Mouse (Mus musculus) forebrain, embryonic 14.5 days (tissue): ENCODE results near the gene Pknox1. TPM values are rescaled to one million over a fixed set of nuclear protein-coding genes. Genes with fewer than 3 reads are reported as not detected.

Experiments used
- ATAC-seq: fragments of 200-750 bp; cut with Nextera tagmentation; 2 replicates; pipeline ENCODE4 v1.8.0; 2017; ENCODE audit warnings: mild to moderate bottlenecking, moderate library complexity
- DNase-seq: peaks from one replicate; pipeline ENCODE4 v3.0.0-alpha.2; 2015; ENCODE audit warnings: low spot score
- H3K27ac ChIP-seq: fragments of 300-500 bp; sonication (generic); 2 replicates; pipeline ENCODE4 v1.5.1; 2014; ENCODE audit warnings: low read depth, mild to moderate bottlenecking, control low read depth, low read length, moderate library complexity
- H3K27me3 ChIP-seq: fragments of 300-500 bp; sonication (generic); replicated peaks from 2 replicates; pipeline ENCODE4 v1.6.1; 2014; ENCODE audit warnings: low read length, control low read depth, mixed read lengths; ENCODE audit not compliant: control insufficient read depth, insufficient read depth
- H3K36me3 ChIP-seq: fragments of 300-500 bp; sonication (generic); 2 replicates; pipeline ENCODE4 v1.6.1; 2014; ENCODE audit warnings: low read length, control low read depth; ENCODE audit not compliant: control insufficient read depth, insufficient read depth
- H3K4me1 ChIP-seq: fragments of 300-500 bp; sonication (generic); 2 replicates; pipeline ENCODE4 v1.6.1; 2014; ENCODE audit warnings: antibody characterized with exemption, low read length, control low read depth; ENCODE audit not compliant: control insufficient read depth, insufficient read depth
- H3K4me2 ChIP-seq: fragments of 300-500 bp; sonication (generic); 2 replicates; pipeline ENCODE4 v1.6.1; 2014; ENCODE audit warnings: mild to moderate bottlenecking, control low read depth, low read length
- H3K4me3 ChIP-seq: fragments of 300-500 bp; sonication (generic); 2 replicates; pipeline ENCODE4 v1.5.1; 2014; ENCODE audit warnings: low read depth, low read length, control low read depth
- H3K9ac ChIP-seq: fragments of 300-500 bp; sonication (generic); 2 replicates; pipeline ENCODE4 v1.6.1; 2014; ENCODE audit warnings: mild to moderate bottlenecking, low read length, control low read depth, moderate library complexity
- H3K9me3 ChIP-seq: fragments of 300-500 bp; sonication (generic); replicated peaks from 2 replicates; pipeline ENCODE4 v1.6.1; 2016; ENCODE audit warnings: low read length, control low read depth, mixed read lengths; ENCODE audit not compliant: control insufficient read depth
- WGBS: fragments of 180-500 bp; shearing (Covaris S2); extraction: QIAGEN DNeasy Blood & Tissue Kit; methylation state at CpG from one replicate; pipeline ENCODE4 v1.1.7; 2014; 5-methylcytosine and 5-hydroxymethylcytosine counted together
- polyA plus RNA-seq: library from polyadenylated mRNA; unstranded; fragments of >200 nt; fragmentation: Nextera tagmentation; extraction: Ambion mirVana; gene quantifications from 2 replicates; pipeline ENCODE4 v1.2.1, GENCODE M21; 2014

The Pknox1 gene
- polyA plus RNA-seq, 1 experiment from 2014 or later = 36.8 TPM

DNA sequence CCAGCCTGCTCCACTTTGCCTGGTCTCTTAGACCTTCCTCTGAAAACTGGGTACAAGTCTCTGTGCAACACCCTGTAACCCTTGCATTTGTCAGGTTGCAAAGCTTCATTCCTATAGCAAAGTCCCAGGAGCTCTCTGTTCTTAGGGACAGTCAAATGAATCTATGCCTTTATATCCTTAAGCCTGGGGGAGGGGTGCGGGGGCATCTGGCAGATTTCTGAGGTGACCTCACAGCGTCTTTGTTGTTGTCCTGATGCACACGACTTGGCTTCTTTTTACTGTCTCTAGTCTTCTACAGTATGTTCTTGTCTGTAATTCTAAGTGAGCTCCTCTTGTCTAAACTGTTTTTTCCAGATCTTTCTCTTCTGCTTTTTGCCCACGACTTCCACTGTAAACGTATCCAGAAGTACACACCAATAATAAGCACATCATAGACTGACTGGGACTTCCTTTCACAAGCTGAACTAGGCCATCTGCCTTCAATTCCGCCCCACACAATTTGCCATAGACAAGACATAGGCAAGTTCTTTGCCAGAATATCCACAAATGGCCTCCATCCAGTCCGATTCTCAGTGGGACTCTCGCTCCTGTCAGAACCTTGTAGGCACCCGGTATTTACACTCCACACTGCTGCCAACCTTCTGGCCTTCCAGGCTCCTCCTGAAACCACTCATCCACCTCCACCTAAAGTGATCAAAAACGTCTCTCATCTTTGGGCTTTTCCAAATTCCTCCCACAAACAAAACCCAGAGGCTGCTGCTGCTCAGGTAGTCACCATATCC is 12.1 kb downstream of the Pknox1 start:
- DNase-seq = no peak
- H3K4me3 ChIP-seq = no peak overlapping the region
- no peak overlapping the region for H3K4me2 ChIP-seq
- no peaks in the 10 kb centered on the region for H3K36me3 ChIP-seq
- no peak overlapping the region for H3K27ac ChIP-seq
- no peak overlapping the region for H3K9ac ChIP-seq
- peaks cover 17% of the 10 kb centered on the region for H3K4me1 ChIP-seq
- H3K9me3 ChIP-seq = no peaks in the 10 kb centered on the region
- 80% methylated on average over 10 of the region's 10 CpGs for WGBS
- H3K27me3 ChIP-seq = no peaks in the 10 kb centered on the region
- no peak for ATAC-seq

GRCm38 (mm10) chr17:31580344-31580743 is 15.8 kb downstream of the Pknox1 start:
- WGBS = 18% methylated on average over 3 of the region's 3 CpGs
- Histone ChIP-seq H3K4me2 (no peak overlapping the region), H3K4me3 (no peak overlapping the region), H3K27me3 (no peaks in the 10 kb centered on the region), H3K9me3 (no peaks in the 10 kb centered on the region), H3K27ac (peak overlapping the region; percentile 87), H3K4me1 (peaks cover 21% of the 10 kb centered on the region), H3K36me3 (no peaks in the 10 kb centered on the region), H3K9ac (no peak overlapping the region)
- ATAC-seq (peak; percentile 87), DNase-seq (peak; percentile 93)

GRCm38 (mm10) chr17:31583185-31583584 is 18.7 kb downstream of the Pknox1 start:
- ATAC-seq (no peak), DNase-seq (no peak)
- Histone ChIP-seq H3K27me3 (no peaks in the 10 kb centered on the region), H3K4me2 (no peak overlapping the region), H3K9ac (no peak overlapping the region), H3K4me3 (no peak overlapping the region), H3K27ac (no peak overlapping the region), H3K9me3 (no peaks in the 10 kb centered on the region), H3K36me3 (no peaks in the 10 kb centered on the region), H3K4me1 (peaks cover 21% of the 10 kb centered on the region)
- WGBS = 70% methylated on average over 3 of the region's 3 CpGs

- H3K36me3 ChIP-seq = peaks cover 4% of the 10 kb centered on the region; the same call in 1 of the 2 replicates
- peaks cover 21% of the 10 kb centered on the region for H3K4me1 ChIP-seq
- H3K9me3 ChIP-seq = no peaks in the 10 kb centered on the region
- no peaks in the 10 kb centered on the region for H3K27me3 ChIP-seq
- DNase-seq (peak; percentile 41), ATAC-seq (no peak)
- no peak overlapping the region for H3K9ac ChIP-seq
- no peak overlapping the region for H3K4me2 ChIP-seq
- WGBS = 89% methylated on average over 6 of the region's 6 CpGs
- H3K27ac ChIP-seq = no peak overlapping the region
- no peak overlapping the region for H3K4me3 ChIP-seq
Measured at GRCm38 (mm10) chr17:31583781-31584180, 19.2 kb downstream of the Pknox1 start.

DNA sequence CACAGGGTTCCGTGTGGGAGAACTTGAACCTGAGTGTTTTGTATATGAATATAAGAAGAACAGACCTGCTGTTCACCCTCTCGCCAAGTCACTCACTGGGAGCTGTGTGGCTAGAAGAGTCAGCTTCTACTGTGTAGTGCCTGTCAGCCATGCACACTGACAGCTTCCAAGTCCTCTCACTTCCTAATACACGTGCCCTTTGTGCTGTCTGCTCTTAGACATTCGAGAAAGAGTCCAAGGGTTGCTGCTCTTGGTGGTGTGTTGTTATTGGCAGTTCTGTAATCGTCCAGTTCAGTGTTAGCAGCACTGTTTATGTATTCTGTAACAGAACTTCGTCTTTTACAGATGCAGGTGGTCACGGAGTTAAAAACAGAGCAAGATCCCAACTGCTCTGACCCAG is 23.6 kb downstream of the Pknox1 start:
- H3K27ac ChIP-seq = no peak overlapping the region
- H3K36me3 ChIP-seq = peaks cover 26% of the 10 kb centered on the region
- H3K4me1 ChIP-seq = 0 out of 2 replicates have a peak, but pooled peaks cover 2% of the 10 kb centered on the region
- H3K27me3 ChIP-seq = no peaks in the 10 kb centered on the region
- H3K9me3 ChIP-seq = no peaks in the 10 kb centered on the region
- no peak for ATAC-seq
- WGBS = 86% methylated on average over 7 of the region's 7 CpGs
- H3K4me3 ChIP-seq = no peak overlapping the region
- DNase-seq = no peak
- no peak overlapping the region for H3K9ac ChIP-seq
- H3K4me2 ChIP-seq = no peak overlapping the region

DNA sequence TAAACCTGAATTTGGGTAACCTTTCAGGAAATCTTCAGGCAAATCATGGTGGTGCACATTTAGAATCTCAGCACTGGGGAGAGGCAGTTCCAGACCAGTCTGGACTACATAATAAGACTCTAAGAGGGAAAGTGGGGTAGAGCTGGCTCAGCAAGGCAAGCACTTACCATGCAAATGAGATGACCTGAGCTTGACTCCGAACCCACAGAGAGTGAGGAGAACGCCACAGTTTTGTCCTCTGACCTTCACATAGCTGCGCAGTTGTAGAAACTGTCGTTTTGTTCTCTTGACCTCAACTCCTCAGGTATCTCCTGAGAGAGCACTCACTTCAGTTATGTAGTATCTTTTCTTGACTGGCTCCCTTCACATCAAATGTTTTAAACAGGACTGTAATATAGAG is 24.2 kb downstream of the Pknox1 start:
- ATAC-seq (no peak), DNase-seq (no peak)
- Histone ChIP-seq H3K9ac (no peak overlapping the region), H3K27ac (no peak overlapping the region), H3K4me2 (no peak overlapping the region), H3K36me3 (peaks cover 26% of the 10 kb centered on the region), H3K27me3 (no peaks in the 10 kb centered on the region), H3K9me3 (no peaks in the 10 kb centered on the region), H3K4me1 (no peaks in the 10 kb centered on the region), H3K4me3 (no peak overlapping the region)
- WGBS = 92% methylated on average over 4 of the region's 4 CpGs

DNA sequence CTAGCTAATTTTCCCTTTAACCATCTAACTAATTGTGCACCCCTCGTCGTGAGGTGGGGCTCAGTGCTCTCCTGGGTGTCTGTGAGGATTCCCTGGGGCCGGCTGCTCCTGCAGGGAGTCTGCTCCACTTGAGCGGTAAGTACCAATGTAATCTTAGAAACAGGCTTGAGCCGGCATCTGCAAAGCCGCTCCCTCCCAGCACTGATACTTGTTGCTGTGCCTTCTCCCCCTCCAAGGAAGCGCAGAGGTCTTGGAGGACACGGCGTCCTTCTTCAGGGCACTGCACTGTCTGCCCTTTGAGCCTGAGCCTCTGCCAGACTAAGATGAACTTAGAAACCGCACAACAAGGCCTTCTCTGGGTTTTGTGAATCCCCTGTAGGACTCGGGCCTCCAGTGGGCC is 26.3 kb downstream of the Pknox1 start:
- no peak for ATAC-seq
- no peaks in the 10 kb centered on the region for H3K27me3 ChIP-seq
- H3K4me2 ChIP-seq = no peak overlapping the region
- H3K9me3 ChIP-seq = no peaks in the 10 kb centered on the region
- DNase-seq = no peak
- 90% methylated on average over 11 of the region's 11 CpGs for WGBS
- H3K9ac ChIP-seq = no peak overlapping the region
- no peak overlapping the region for H3K4me3 ChIP-seq
- H3K27ac ChIP-seq = no peak overlapping the region
- no peaks in the 10 kb centered on the region for H3K4me1 ChIP-seq
- H3K36me3 ChIP-seq = peaks cover 36% of the 10 kb centered on the region

DNA sequence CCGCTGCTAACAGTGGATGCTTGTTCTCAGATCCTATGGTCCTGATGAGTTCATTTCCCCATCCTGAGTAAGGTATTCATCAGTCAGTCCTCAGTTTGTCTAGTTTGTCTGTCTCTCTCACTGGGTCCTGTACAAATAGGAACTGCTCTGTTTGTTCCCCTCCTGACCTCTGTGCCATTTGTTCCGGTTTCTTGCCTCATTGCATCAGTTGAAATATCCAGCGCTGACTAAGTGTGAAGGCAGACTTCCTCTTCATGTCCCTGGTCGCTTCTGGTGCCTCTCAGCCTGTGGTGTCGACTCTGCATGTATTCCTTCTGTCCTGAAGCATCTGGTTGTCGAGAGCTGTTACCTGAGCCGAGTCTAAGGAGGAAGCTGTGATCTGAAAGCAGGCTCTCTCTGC is 30.1 kb downstream of the Pknox1 start:
- DNase-seq (no peak), ATAC-seq (no peak)
- no peak overlapping the region for H3K9ac ChIP-seq
- WGBS = 89% methylated on average over 7 of the region's 7 CpGs
- no peaks in the 10 kb centered on the region for H3K27me3 ChIP-seq
- H3K4me2 ChIP-seq = no peak overlapping the region
- H3K9me3 ChIP-seq = no peaks in the 10 kb centered on the region
- peaks cover 52% of the 10 kb centered on the region for H3K36me3 ChIP-seq
- no peaks in the 10 kb centered on the region for H3K4me1 ChIP-seq
- peak overlapping the region; percentile 53; the same call in 1 of the 2 replicates for H3K27ac ChIP-seq
- no peak overlapping the region for H3K4me3 ChIP-seq

- no peak overlapping the region for H3K9ac ChIP-seq
- no peaks in the 10 kb centered on the region for H3K4me1 ChIP-seq
- peak overlapping the region; percentile 53; the same call in 1 of the 2 replicates for H3K27ac ChIP-seq
- WGBS = 76% methylated on average over 5 of the region's 5 CpGs
- no peak for ATAC-seq
- no peaks in the 10 kb centered on the region for H3K9me3 ChIP-seq
- H3K36me3 ChIP-seq = peaks cover 56% of the 10 kb centered on the region
- peak; percentile 40 for DNase-seq
- H3K27me3 ChIP-seq = no peaks in the 10 kb centered on the region
- H3K4me2 ChIP-seq = no peak overlapping the region
- no peak overlapping the region for H3K4me3 ChIP-seq
Measured at GRCm38 (mm10) chr17:31595077-31595476, 30.5 kb downstream of the Pknox1 start.
